Mouse (Mus musculus): ENCODE measurements at regions not wholly inside any gene's neighbourhood (a gene's known extent, or its start where the extent isn't known, plus 50 kb on each side); places are given as distances from the start of the nearest gene placed in this dataset.

GRCm38 (mm10) chr10:95112837-95113388 is 168.3 kb upstream of the Plxnc1 start:
- Histone ChIP-seq H3K36me3 (ENCODE audit: control insufficient read depth, insufficient read depth, low read length) (no peaks in the 10 kb centered on the region), H3K27ac (ENCODE audit: control insufficient read depth, insufficient read depth, low read length) (no peak overlapping the region), H3K4me3 (ENCODE audit: control insufficient read depth, insufficient read depth, low read length) (no peak overlapping the region), H3K4me1 (replicated peaks; ENCODE audit: control insufficient read depth, insufficient read depth, low read length) (0 out of 2 replicates have a peak, but pooled peaks cover 2% of the 10 kb centered on the region), H3K27me3 (ENCODE audit: control insufficient read depth, insufficient read depth, low read length) (no peaks in the 10 kb centered on the region)
- no peak for DNase-seq
- TF ChIP-seq POLR2A (IDR thresholded peaks at IDR 0.05; ENCODE audit: control insufficient read depth, extremely low read depth, insufficient read depth, low read length, poor library complexity) = no peak
- no peak for TF ChIP-seq CTCF (IDR thresholded peaks at IDR 0.05; ENCODE audit: borderline replicate concordance, control insufficient read depth, extremely low read depth, insufficient read depth, low read length, poor library complexity)
- 75% methylated on average over 9 of the region's 9 CpGs for WGBS

GRCm38 (mm10) chr10:95112231-95112774 is 167.7 kb upstream of the Plxnc1 start:
- no peak overlapping the region for H3K4me3 ChIP-seq (ENCODE audit: control insufficient read depth, insufficient read depth, low read length)
- no peak for TF ChIP-seq POLR2A (IDR thresholded peaks at IDR 0.05; ENCODE audit: control insufficient read depth, extremely low read depth, insufficient read depth, low read length, poor library complexity)
- no peak for TF ChIP-seq CTCF (IDR thresholded peaks at IDR 0.05; ENCODE audit: borderline replicate concordance, control insufficient read depth, extremely low read depth, insufficient read depth, low read length, poor library complexity)
- WGBS = 74% methylated on average over 14 of the region's 14 CpGs
- H3K27ac ChIP-seq (ENCODE audit: control insufficient read depth, insufficient read depth, low read length) = no peak overlapping the region
- H3K4me1 ChIP-seq (replicated peaks; ENCODE audit: control insufficient read depth, insufficient read depth, low read length) = 0 out of 2 replicates have a peak, but pooled peaks cover 2% of the 10 kb centered on the region
- no peak for DNase-seq
- H3K27me3 ChIP-seq (ENCODE audit: control insufficient read depth, insufficient read depth, low read length) = no peaks in the 10 kb centered on the region
- H3K36me3 ChIP-seq (ENCODE audit: control insufficient read depth, insufficient read depth, low read length) = no peaks in the 10 kb centered on the region

GRCm38 (mm10) chr10:95110786-95111185 is 166.2 kb upstream of the Plxnc1 start:
- no peak overlapping the region for H3K4me3 ChIP-seq (ENCODE audit: control insufficient read depth, insufficient read depth, low read length)
- TF ChIP-seq CTCF (IDR thresholded peaks at IDR 0.05; ENCODE audit: borderline replicate concordance, control insufficient read depth, extremely low read depth, insufficient read depth, low read length, poor library complexity) (no peak), POLR2A (IDR thresholded peaks at IDR 0.05; ENCODE audit: control insufficient read depth, extremely low read depth, insufficient read depth, low read length, poor library complexity) (no peak)
- no peaks in the 10 kb centered on the region for H3K27me3 ChIP-seq (ENCODE audit: control insufficient read depth, insufficient read depth, low read length)
- 93% methylated on average over 21 of the region's 21 CpGs for WGBS
- 0 out of 2 replicates have a peak, but pooled peaks cover 2% of the 10 kb centered on the region for H3K4me1 ChIP-seq (replicated peaks; ENCODE audit: control insufficient read depth, insufficient read depth, low read length)
- H3K36me3 ChIP-seq (ENCODE audit: control insufficient read depth, insufficient read depth, low read length) = no peaks in the 10 kb centered on the region
- H3K27ac ChIP-seq (ENCODE audit: control insufficient read depth, insufficient read depth, low read length) = no peak overlapping the region
- DNase-seq = no peak

GRCm38 (mm10) chr10:95109576-95109975 is 164.9 kb upstream of the Plxnc1 start:
- no peak overlapping the region for H3K4me3 ChIP-seq (ENCODE audit: control insufficient read depth, insufficient read depth, low read length)
- no peaks in the 10 kb centered on the region for H3K27me3 ChIP-seq (ENCODE audit: control insufficient read depth, insufficient read depth, low read length)
- peaks cover 2% of the 10 kb centered on the region; the same call in 1 of the 2 replicates for H3K4me1 ChIP-seq (replicated peaks; ENCODE audit: control insufficient read depth, insufficient read depth, low read length)
- no peak overlapping the region for H3K27ac ChIP-seq (ENCODE audit: control insufficient read depth, insufficient read depth, low read length)
- 96% methylated on average over 2 of the region's 2 CpGs for WGBS
- no peaks in the 10 kb centered on the region for H3K36me3 ChIP-seq (ENCODE audit: control insufficient read depth, insufficient read depth, low read length)
- DNase-seq = no peak
- TF ChIP-seq POLR2A (IDR thresholded peaks at IDR 0.05; ENCODE audit: control insufficient read depth, extremely low read depth, insufficient read depth, low read length, poor library complexity) (no peak), CTCF (IDR thresholded peaks at IDR 0.05; ENCODE audit: borderline replicate concordance, control insufficient read depth, extremely low read depth, insufficient read depth, low read length, poor library complexity) (no peak)

GRCm38 (mm10) chr10:95107532-95108251 is 163.1 kb upstream of the Plxnc1 start:
- 82% methylated on average over 3 of the region's 3 CpGs for WGBS
- DNase-seq = no peak
- H3K4me1 ChIP-seq (replicated peaks; ENCODE audit: control insufficient read depth, insufficient read depth, low read length) = peaks cover 2% of the 10 kb centered on the region; the same call in 1 of the 2 replicates
- TF ChIP-seq POLR2A (IDR thresholded peaks at IDR 0.05; ENCODE audit: control insufficient read depth, extremely low read depth, insufficient read depth, low read length, poor library complexity) (no peak), CTCF (IDR thresholded peaks at IDR 0.05; ENCODE audit: borderline replicate concordance, control insufficient read depth, extremely low read depth, insufficient read depth, low read length, poor library complexity) (no peak)
- H3K27ac ChIP-seq (ENCODE audit: control insufficient read depth, insufficient read depth, low read length) = no peak overlapping the region
- no peaks in the 10 kb centered on the region for H3K36me3 ChIP-seq (ENCODE audit: control insufficient read depth, insufficient read depth, low read length)
- H3K4me3 ChIP-seq (ENCODE audit: control insufficient read depth, insufficient read depth, low read length) = no peak overlapping the region
- H3K27me3 ChIP-seq (ENCODE audit: control insufficient read depth, insufficient read depth, low read length) = no peaks in the 10 kb centered on the region

- no peak for TF ChIP-seq CTCF (IDR thresholded peaks at IDR 0.05; ENCODE audit: borderline replicate concordance, control insufficient read depth, extremely low read depth, insufficient read depth, low read length, poor library complexity)
- TF ChIP-seq POLR2A (IDR thresholded peaks at IDR 0.05; ENCODE audit: control insufficient read depth, extremely low read depth, insufficient read depth, low read length, poor library complexity) = no peak
- H3K4me3 ChIP-seq (ENCODE audit: control insufficient read depth, insufficient read depth, low read length) = no peak overlapping the region
- no peak overlapping the region for H3K27ac ChIP-seq (ENCODE audit: control insufficient read depth, insufficient read depth, low read length)
- no peak for DNase-seq
- no peaks in the 10 kb centered on the region for H3K36me3 ChIP-seq (ENCODE audit: control insufficient read depth, insufficient read depth, low read length)
- H3K27me3 ChIP-seq (ENCODE audit: control insufficient read depth, insufficient read depth, low read length) = no peaks in the 10 kb centered on the region
- no peaks in the 10 kb centered on the region; the same call in 1 of the 2 replicates for H3K4me1 ChIP-seq (replicated peaks; ENCODE audit: control insufficient read depth, insufficient read depth, low read length)
These were observed 159.2 kb upstream of the Plxnc1 start for GRCm38 (mm10) chr10:95103808-95104207.

Measured in thymus, adult 2 months (tissue).